Mouse (Mus musculus) bone marrow, adult 2 months (tissue): ENCODE measurements around the gene Tshz2. TPM values are rescaled to one million over a fixed set of nuclear protein-coding genes. Genes with fewer than 3 reads are reported as not detected.

Experiments
- H3K27ac ChIP-seq: fragments of 200-500 bp; 2 replicates; pipeline ENCODE4 v1.5.1; 2012; ENCODE audit warnings: low read depth, mild to moderate bottlenecking, control low read depth, inconsistent platforms, low read length; ENCODE audit not compliant: control insufficient read depth, poor library complexity, insufficient read depth
- H3K4me1 ChIP-seq: fragments of 200-500 bp; 2 replicates; pipeline ENCODE4 v1.6.1; 2011; ENCODE audit warnings: low read length; ENCODE audit not compliant: control insufficient read depth, insufficient read depth
- H3K4me3 ChIP-seq: fragments of 200-500 bp; replicated peaks from 2 replicates; pipeline ENCODE3; 2011; ENCODE audit warnings: mild to moderate bottlenecking, low read depth, low read length, control low read depth; ENCODE audit not compliant: control insufficient read depth
- CTCF ChIP-seq: fragments of 200-500 bp; IDR thresholded peaks from 2 replicates; pipeline ENCODE4 v1.5.1; 2011; ENCODE audit warnings: low read length, control low read depth; ENCODE audit not compliant: control insufficient read depth, insufficient read depth
- POLR2A ChIP-seq: fragments of 200-500 bp; IDR thresholded peaks from 2 replicates; pipeline ENCODE4 v1.6.1; 2011; ENCODE audit warnings: low read depth, mild to moderate bottlenecking, control low read depth, low read length, borderline replicate concordance; ENCODE audit not compliant: control insufficient read depth
- WGBS: fragments of 180-500 bp; shearing (Covaris S2); methylation state at CpG from one replicate; pipeline ENCODE4 v1.1.7; 2018; 5-methylcytosine and 5-hydroxymethylcytosine counted together
- polyA plus RNA-seq: library from polyadenylated mRNA; stranded (reverse); fragments of >200 nt; gene quantifications from 2 replicates; pipeline ENCODE4 v1.2.4, GENCODE M21; 2011; ENCODE audit warnings: low replicate concordance; ENCODE audit not compliant: missing spikeins, insufficient read depth, insufficient read length

The Tshz2 gene
- polyA plus RNA-seq, 1 experiment: 1.4 TPM

DNA sequence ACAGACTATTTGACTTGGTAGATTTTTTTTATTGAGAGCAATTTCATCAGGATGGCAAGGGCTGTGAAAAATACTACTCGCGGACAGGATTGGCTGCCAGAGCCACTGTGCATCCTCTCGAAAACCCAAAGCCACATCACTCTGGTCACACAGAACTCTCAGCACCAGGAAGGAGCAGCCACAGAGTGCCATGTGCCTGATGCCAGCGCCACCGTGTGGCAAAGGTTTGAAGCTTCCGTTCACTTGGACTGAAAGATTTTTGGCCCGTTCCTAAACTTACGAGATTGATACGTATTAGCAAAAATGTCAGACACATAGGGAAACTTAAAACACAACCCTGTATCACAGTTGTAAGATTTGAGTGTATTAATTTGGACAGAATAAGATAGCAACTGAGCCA lies 471.0 kb downstream of the Tshz2 start:
- 10% methylated on average over 9 of the region's 9 CpGs for WGBS
- peak; percentile 91 for TF ChIP-seq CTCF
- no peak for TF ChIP-seq POLR2A
- Histone ChIP-seq H3K4me3 (no peak overlapping the region), H3K4me1 (no peaks in the 10 kb centered on the region; the same call in 1 of the 2 replicates), H3K27ac (no peak overlapping the region)

DNA sequence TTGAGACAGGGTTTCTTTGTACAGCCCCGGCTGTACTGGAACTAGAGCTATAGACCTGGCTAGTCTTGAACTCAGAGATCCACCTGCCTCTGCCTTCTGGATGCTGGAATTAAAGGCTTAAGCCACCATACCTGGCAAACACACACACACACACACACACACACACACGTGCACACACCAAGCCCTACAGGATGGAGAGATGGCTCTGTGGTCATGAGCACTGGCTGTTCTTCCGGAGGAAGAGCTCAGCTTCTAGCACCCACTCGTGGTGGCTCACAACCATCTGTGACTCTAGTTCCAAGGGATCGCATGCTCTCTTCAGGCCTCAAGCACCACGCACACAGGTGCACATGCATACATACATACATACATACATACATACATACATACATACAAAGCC lies 471.6 kb downstream of the Tshz2 start:
- no peak overlapping the region for H3K4me3 ChIP-seq
- no peak for TF ChIP-seq POLR2A
- TF ChIP-seq CTCF: no peak
- no peaks in the 10 kb centered on the region; the same call in 1 of the 2 replicates for H3K4me1 ChIP-seq
- WGBS: 54% methylated on average over 6 of the region's 6 CpGs
- H3K27ac ChIP-seq: no peak overlapping the region

DNA sequence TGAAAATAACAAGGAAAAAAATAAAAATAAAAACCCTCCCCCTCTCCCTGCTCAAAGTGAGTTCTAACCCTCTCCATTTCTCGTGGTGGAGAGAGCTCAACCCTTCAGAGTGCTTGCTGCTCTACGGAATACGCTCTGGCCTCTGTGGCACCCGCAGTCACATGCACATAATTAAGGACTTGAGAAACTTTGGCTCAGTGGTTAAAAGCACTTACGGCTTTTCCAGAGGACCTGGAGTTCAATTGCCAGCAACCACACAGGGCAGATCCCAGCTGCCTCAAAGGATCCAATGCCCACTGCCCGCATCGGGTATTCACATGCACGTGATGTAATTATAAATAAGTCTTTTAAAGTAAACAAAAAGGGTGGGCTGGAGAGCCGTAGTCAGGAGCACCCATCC lies 473.2 kb downstream of the Tshz2 start:
- H3K4me1 ChIP-seq: no peaks in the 10 kb centered on the region; the same call in 1 of the 2 replicates
- no peak overlapping the region for H3K4me3 ChIP-seq
- no peak overlapping the region for H3K27ac ChIP-seq
- WGBS: 87% methylated on average over 9 of the region's 9 CpGs
- TF ChIP-seq CTCF (no peak), POLR2A (no peak)

DNA sequence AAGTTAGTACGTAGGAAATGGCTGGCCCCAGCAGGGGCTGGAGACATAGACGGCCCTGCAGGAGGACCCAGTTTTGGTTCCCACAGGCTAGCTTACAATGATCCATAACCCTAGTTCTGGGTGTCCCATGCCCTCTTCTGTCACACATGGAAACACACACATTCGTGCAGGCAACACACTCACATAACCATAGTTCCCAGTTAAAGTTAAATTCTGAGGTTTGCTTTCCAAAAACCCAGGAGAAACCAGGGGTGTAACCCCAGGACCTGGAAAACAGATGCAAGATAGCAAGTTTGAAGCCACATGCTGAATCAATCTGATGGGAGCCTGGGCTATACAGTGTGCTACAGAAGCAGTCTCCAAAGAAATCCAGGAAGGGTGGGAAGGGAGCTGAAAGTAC lies 475.0 kb downstream of the Tshz2 start:
- 26% methylated on average over 3 of the region's 3 CpGs for WGBS
- Histone ChIP-seq H3K4me1 (no peaks in the 10 kb centered on the region; the same call in 1 of the 2 replicates), H3K27ac (no peak overlapping the region), H3K4me3 (no peak overlapping the region)
- TF ChIP-seq CTCF: no peak
- TF ChIP-seq POLR2A: no peak

DNA sequence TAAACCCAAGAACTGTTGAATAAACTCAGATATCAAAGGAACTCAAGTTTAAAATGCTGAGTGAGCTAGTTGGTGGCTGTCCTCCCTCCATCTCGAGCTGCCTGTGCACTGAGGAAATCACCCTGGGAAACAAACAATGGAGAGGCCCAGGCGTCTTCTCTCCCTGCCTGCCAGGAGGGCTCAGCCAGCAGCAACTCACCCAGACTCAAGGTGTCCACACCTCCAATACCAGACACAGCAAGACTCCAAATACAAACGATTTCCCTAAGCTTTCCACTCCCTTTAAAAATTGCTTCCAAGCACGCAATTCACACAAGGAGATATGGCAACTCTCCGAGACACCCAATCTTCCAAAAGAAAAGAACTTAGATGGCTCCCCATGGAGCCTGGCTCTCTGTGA lies 476.7 kb downstream of the Tshz2 start:
- H3K4me1 ChIP-seq: no peaks in the 10 kb centered on the region; the same call in 1 of the 2 replicates
- TF ChIP-seq CTCF (no peak), POLR2A (no peak)
- H3K4me3 ChIP-seq: no peak overlapping the region
- no peak overlapping the region for H3K27ac ChIP-seq
- 75% methylated on average over 5 of the region's 5 CpGs for WGBS

DNA sequence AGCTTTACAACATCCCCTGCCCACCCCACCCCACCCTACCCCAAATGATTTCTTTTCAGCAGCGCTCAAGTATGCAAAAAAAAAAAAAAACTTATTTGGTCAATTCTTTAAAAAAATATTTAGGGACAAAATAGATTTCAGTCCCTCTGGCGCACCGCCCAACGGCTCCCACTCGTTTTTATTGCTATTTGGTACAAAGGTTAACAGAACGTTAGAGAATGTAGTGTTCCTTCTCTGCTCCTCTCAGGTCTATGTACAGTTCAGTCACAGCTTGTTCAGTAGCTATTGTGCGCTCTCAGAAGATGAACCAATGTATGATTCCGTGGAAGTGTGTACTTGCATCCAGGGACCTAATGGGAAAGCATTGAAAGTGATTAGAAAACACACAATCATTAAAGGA lies 477.5 kb downstream of the Tshz2 start:
- H3K4me3 ChIP-seq: no peak overlapping the region
- no peak for TF ChIP-seq CTCF
- no peak for TF ChIP-seq POLR2A
- no peak overlapping the region for H3K27ac ChIP-seq
- WGBS: 85% methylated on average over 8 of the region's 8 CpGs
- no peaks in the 10 kb centered on the region for H3K4me1 ChIP-seq

DNA sequence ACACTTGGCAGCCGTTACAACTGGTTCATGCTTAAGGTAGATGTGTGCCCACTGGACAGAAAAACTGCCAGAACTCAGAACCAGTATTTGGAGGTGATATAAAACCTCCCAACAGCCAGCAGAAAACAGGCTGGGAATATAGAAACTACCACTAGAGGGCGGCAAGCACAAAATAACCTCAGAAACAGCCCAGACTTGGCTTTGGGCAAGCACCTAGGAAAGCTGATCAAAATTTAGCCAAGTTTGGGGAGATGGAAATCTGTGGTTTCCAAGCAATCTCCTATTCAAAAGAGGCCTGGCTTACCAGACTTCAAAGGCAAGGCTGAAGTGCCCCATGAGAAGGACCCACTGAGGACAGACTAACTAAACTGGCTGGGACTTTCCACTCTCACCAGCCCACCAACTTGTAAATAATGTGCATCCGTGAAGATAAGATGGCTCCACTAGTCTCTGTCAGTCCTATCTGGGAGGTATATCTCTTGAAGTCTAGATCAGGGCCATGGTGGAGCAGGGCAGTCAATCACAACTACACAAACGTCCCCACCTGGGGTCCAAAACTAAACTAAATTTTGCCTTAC lies 484.0 kb downstream of the Tshz2 start:
- Histone ChIP-seq H3K4me1 (peaks cover 9% of the 10 kb centered on the region), H3K27ac (no peak overlapping the region), H3K4me3 (no peak overlapping the region)
- TF ChIP-seq POLR2A: no peak
- 0 out of 2 replicates have a peak, but pooled peaks have one; percentile 12 for TF ChIP-seq CTCF
- WGBS: 28% methylated on average over 4 of the region's 4 CpGs

DNA sequence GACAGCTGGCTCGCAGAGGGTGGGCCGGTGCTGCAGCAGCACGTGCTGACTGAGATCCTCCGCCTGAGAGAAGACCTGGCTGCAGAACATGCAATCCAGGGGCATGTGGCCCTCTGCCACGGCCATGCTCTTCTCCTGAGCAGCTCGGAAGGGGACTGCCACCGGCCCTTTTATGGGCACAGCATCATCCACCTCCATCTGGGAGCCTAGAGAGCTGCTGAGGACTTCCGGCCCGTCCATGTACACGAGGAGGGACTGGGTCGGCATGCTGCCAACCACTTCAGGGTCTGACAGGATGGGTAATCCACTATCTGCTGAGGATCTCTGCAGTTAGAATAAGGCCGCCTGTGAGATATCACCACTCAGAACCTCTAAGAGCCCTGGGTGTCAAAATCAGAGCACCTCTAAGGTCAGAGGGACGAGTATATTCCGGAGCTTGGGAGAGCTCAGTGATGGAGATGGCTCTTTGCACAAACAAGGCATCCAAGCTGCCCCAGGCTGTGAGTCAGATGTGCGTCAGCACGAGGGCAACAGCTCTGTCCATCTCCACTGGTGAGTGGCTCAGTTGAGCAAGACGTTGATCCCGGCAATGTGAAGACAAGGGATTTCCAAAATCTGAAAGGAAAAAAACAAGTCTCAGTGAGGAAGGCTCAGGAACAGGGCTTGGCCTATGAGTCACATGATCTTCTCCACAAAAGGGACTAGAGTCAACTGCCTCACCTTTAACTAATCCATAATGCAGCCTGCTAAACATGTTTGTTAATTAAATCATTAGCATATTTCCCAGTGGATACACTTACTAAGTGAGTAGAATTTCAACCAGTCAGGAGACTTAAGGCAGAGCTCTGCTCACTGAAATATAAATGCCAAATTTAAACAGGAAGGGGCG lies 487.6 kb downstream of the Tshz2 start:
- WGBS: 73% methylated on average over 19 of the region's 19 CpGs
- no peak for TF ChIP-seq POLR2A
- TF ChIP-seq CTCF: no peak
- Histone ChIP-seq H3K4me3 (no peak overlapping the region), H3K27ac (peak overlapping the region; percentile 48; the same call in 1 of the 2 replicates), H3K4me1 (peaks cover 9% of the 10 kb centered on the region)

Other genes starting within 250 kb of the Tshz2 start
- not detected in 2 replicates for gene Gm11011, start 45.3 kb upstream of the Tshz2 start, polyA plus RNA-seq